Mouse (Mus musculus) right cerebral cortex, postnatal 25 days (tissue): ENCODE results near the gene Ercc4.
"Not testable (repeated sequence)": the region's sequence is repeated elsewhere in the genome, so short reads cannot be mapped to it uniquely, and the experiment has no call there.

Experiments
- DNase-seq: peaks from one replicate; pipeline ENCODE4 v3.0.0; 2022

Ercc4 gene

DNA sequence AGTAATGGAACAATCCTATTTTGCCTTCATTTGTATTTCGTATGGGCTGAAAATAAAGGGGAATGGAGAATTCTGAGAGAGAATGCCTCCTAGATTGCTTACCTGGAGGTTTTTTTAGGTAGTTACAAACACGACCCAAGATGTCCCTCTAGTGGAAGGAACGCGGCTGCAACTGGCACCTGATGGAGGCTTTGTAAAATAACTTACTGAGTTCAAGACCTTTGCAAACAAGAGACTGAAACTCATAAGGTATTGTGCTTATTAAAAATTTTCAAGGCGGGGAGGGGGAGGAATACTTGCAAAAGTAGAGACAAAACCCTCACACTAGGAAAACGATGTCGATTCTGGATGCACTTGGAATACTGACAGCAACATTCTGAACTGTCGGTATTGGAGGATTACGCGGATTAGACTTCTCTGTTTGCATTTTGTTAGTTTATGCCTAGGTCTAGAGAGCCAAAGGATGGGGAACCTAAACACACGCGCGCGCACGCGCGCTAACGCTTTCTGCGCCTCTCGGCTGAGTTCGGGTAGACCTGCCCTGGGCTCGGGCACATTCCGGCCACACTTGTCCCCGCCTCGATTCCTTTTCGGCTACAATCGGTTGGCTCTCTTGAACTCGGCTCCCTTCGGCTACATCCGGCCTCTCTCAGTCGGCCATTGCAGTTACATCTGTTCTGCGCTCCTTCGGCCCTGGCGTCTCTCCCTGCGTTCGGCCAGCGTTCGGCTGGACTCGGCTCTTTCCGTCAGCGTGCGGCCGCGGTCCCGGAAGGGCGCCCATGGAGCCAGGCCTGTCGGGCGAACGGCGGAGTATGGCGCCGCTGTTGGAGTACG, at the start of gene Ercc4:
TSS of gene Ercc4 (plus strand) at position 529 of the 834 bp plus-strand sequence.
- DNase-seq: peak; percentile 97

- DNase-seq: no peak
These were observed 48.4 kb upstream of the Ercc4 start for GRCm38 (mm10) chr16:13061113-13061512.

DNA sequence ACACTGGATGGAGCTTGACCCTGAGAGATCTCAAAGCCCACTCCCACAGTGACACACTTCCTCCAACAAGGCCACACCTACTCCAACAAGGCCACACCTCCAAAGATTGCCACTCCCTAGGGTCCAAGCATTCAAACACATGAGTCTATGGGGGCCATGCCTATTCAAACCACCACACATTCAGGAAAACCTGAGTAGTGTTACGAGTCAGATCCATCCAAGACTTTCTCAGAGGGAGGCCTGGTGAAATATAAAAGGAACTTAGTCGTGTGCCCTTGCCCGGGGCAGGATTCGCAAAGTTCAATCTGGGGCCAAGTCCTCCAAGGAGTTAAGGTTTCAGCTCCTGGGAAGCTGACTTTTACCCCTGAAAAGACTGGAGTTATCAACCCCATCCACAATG, 35.3 kb upstream of the Ercc4 start:
- no peak for DNase-seq

- DNase-seq: no peak
These were observed 29.3 kb upstream of the Ercc4 start for GRCm38 (mm10) chr16:13080161-13080560.

- no peak for DNase-seq
These were observed 26.2 kb upstream of the Ercc4 start for GRCm38 (mm10) chr16:13083155-13083798.

DNA sequence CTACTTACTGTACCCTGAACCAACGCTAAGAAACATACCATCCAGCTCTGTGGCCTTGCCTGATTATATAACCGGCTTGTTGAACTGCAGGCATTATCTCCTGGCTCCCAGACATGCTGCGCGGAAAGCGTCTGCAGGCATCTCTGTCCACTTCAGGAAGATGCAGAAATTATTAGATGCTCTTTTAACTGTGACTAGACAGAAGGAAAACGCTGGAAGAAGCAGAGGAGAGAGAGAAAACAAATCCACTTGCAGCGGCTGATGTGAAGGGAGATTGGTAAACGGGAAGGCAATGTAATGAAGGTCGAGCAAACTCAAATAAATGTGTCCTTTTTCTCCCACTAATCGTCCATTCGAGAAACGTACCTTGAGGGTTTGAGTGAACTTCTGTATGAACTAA, 1.1 kb upstream of the Ercc4 start:
- no peak for DNase-seq

GRCm38 (mm10) chr16:13109990-13110595, 609 bp downstream of the Ercc4 start:
- no peak for DNase-seq

DNA sequence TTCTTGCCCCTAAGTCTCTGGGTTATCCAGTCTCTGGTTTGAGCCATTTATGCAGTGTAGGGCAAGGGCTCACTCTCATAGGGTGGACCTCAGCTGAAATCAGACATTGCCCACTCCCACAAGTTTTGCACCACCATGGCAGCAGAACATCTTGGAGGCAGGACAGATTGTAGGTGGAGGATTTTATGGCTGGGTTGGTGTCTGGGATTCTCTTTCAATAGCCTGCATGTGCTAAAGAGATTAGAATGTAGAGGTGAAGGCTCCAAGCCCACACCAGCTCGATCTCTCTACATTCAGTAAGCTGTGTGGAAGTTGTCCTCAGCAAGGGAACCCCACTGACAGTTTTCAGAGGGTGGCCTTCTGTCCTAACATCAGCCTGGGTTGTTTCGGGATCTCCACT, 5.3 kb downstream of the Ercc4 start:
- DNase-seq: no peak

GRCm38 (mm10) chr16:13115466-13115865, 6.0 kb downstream of the Ercc4 start:
- not testable (repeated sequence) for DNase-seq

DNA sequence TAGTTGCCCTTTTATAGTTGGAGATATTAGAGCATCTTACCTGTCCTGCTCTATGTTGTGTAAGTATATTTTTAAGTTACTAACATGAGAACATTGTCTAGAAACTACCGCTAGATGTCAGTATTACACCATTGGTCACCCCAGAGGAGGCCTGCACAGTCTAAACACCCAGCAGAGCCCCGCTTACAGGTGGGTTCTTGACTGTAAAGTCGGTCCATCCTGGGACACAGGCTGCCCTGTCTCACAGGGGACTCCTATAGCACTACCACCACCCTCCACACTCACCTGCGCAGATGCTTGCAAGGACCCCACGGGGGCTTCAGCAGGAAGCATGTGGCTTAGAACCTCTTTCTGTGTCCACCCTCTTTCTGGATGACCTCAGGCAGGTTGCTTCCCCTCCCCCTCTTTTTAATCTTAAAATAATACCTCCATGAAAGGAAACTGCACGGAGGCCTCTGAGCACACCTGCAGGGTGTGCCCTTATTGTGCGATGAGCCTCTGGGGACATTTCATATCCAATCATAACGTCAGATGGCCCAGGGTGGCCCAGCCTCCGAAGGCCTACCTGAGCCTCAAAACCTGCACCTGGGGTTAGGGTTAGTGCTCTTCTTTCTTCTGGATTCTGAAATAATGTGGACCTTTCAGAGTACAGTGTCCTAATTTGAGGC, 7.9 kb downstream of the Ercc4 start:
- no peak for DNase-seq

DNA sequence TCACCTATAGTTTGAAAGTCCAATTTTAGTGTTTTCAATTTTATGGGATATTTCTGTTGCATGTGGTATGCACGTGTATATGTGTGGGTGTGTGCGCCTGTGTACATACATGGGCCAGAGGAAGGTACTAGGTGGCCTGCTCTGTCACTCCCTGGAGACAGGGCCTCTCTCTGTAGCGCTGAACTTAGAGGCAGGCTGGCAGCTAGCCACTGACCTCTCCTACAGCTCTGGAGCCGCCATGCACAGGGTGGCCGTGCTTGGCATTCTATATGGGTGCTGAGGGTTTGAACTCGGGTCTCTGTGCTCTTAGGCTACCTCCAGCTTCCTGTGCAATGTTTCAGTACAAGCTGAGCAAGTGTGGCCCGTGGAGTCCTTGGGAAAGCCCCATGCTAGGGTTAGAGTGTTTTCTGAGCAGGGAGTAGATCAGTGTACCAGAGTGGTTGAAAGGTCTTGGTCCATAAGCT, 8.5 kb downstream of the Ercc4 start:
- no peak for DNase-seq

- no peak for DNase-seq
These were observed 9.3 kb downstream of the Ercc4 start for GRCm38 (mm10) chr16:13118754-13119294.

DNA sequence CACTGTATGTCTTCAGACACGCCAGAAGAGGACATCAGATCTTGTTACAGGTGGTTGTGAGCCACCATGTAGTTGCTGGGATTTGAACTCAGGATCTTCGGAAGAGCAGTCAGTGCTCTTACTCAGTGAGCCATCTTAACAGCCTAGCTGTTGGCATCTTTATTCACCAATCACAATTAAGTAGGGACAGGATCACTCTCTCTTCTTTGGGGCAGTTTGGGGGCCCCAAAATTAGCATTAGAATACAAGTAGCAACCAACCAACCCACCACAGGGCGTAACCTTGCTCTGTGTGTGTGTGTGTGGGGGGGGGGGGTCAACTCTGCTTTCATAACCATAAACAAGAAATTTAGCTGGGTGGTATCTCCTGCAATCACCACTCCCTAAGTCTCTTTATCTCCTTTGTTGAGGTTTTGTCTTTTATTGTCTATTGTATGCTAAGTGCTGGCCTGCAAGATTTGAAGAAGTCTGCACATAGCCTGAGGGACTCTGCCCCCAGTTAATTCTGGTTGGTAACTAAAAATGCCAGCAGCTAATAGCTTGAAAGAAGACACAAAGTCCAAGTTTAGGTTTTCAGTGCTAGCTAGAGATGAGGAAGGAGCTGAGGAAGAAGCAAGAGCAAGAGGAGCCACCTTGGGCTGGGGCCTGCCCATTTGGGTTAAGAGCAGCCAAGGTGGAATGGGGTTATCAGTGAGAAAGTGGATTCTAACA, 10.3 kb downstream of the Ercc4 start:
- DNase-seq: no peak

DNA sequence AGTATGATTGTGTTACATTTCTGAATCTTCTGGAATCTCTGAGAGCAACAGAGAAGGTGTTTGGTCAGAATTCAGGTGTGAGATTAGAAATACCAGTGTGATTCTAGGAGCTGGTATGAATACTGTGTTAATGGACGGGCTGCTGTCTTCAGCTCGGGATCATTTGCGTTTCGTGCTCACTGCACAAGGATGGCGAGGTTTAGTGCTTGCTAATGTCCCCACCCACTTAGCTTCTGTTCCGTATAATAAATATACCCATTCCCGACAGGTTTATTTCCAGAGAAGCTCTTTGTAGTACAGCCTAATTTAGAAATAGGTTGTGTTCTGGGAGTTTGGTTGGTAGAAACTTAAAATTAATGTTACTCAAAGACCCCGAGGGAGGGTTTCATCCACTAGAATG, 15.9 kb downstream of the Ercc4 start:
- DNase-seq: no peak

GRCm38 (mm10) chr16:13127566-13127965, 18.1 kb downstream of the Ercc4 start:
- DNase-seq: no peak

DNA sequence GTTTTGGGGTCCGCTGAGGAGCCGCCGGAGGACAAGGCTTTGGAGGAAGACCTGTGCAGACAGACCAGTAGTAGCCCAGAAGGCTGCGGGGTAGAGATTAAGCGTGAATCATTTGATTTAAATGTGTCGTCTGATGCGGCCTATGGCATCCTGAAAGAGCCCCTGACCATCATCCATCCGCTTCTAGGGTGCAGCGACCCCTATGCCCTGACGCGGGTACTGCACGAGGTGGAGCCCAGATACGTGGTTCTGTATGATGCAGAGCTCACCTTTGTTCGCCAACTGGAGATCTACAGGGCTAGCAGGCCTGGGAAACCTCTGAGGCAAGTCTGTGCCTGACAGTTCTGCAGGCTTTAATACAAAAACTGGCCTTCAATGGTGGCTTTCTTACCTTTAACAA, 20.9 kb downstream of the Ercc4 start:
- no peak for DNase-seq

GRCm38 (mm10) chr16:13141220-13141619, 31.7 kb downstream of the Ercc4 start:
- DNase-seq: no peak

DNA sequence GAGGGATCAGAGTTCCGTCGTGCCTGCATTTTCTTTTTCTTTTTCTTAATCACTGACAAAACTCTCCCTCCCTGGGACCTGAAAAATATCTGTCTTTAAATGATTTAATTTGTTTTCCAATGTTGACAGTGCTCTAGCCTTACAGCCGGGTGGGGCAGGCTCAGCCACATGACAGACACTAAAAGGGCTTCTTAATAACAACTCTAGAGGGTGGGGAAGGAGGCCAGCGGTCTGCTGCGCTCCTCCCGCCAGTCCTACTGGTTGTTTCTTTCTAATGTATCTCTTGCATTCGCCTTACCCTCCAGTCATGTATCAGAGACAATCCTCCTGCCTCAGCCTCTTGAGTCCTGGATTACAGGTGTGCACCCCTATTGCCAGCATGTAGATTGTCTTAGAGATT, 34.4 kb downstream of the Ercc4 start:
- no peak for DNase-seq

DNA sequence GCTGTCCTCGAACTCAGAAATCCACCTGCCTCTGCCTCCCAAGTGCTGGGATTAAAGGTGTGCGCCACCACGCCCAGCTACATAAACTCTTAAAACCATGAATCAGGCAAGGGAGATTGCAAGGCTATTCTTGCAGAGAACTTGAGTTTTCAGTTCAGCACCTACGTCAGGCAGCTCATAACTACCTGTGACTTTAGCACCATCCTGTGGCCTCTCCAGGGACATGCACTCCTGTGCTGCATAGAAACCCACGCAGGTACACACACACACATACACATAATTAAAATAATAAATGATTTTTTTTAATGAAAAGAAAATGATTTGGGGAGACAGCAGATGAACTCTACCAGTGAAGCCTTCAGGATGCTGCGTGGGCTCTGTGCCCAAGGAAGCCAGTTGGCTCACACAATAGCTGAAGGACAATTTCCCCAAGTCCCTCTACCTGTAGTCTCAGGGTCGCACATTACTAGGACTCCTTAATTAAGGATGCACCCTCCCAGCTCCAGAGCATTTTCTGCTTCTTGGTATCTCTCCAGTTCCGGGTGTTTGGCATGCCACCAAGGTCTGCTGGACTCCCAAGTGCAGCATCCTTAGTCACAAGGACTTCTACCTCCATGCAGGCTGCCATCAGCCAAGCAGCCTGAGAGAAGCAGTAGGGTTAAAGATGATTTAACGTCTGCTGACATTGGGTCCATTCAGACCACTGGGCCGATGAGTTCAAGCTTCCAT, 35.4 kb downstream of the Ercc4 start:
- DNase-seq: no peak

DNA sequence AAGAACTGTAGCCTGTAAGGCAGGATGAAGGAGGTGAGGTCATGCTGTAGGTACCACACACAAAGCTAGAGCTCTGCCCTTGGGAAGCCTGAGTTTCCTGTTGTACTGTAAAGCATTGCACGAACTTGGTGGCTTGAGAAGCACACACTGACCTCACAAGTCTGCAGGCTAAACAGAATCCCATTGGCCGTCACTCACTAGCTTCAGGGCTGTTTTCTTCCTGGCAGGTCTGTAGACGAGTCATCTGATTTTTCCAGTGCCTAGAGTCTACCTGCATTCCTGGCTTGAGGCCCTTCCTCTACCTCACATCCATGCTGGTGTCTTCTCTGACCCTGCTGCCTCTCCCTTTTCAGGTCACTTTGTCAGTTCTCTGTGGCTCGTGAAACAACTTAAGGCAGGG, 36.7 kb downstream of the Ercc4 start:
- no peak for DNase-seq

- DNase-seq: no peak
These were observed 38.5 kb downstream of the Ercc4 start for GRCm38 (mm10) chr16:13147810-13148555.
